Mouse (Mus musculus): ENCODE results near the gene Ect2.

DNA sequence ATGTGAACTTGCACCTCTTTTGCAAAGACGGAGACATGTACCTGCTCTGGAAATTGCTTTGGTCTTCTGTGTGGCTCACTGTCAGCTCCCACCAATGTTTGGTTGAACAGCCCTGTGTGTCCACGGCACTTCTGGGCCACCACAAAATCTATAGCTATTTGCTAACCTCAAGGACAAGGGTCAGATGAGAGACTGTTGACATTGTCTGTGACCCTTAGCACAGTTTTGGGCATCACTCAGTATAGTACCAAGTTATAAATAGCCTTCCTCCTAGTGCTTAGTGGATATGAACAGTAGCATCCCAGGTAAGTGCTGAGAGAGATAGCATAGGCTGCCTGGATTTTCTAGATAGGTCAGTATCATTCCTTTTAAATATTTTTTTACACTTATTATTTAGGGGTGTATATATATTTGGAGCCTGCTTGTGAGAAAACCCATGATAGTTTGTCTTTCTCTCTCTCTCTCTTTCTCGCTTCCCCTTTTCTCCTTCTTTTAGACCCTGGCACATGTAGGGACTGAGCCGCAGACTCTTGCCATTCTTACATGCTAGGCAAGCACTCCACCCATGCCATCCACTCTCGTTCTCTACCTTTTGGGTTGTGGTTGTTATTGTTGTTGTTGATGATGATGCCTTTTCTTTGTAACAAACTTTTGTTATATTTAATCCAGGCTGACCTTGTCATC lies 48.2 kb upstream of the Ect2 start:
- TF ChIP-seq CTCF (IDR thresholded peaks at IDR 0.05; ENCODE audit: borderline replicate concordance, extremely low read depth, insufficient read depth, insufficient read length), result no peak
- TF ChIP-seq POLR2A (IDR thresholded peaks at IDR 0.05; ENCODE audit: borderline replicate concordance, extremely low read depth, insufficient read depth, insufficient read length, poor library complexity, severe bottlenecking), result no peak
